Mouse (Mus musculus) Patski (cell line): ENCODE measurements around the gene Nkx2-3. TPM values are rescaled to one million over a fixed set of nuclear protein-coding genes. Genes with fewer than 3 reads are reported as not detected.

Experiments used
- ATAC-seq: fragments of 100-300 bp; one replicate; pipeline ENCODE4 v1.8.0; 2021
- CTCF ChIA-PET: fragments of 350-600 bp; sonication (Branson Sonifier 250); formaldehyde crosslinking; loops from one replicate; lab custom pipeline; 2022; ENCODE audit warnings: inconsistent platforms; lab: Charles Lee
- POLR2A ChIA-PET: fragments of 350-600 bp; sonication (Branson Sonifier 250); formaldehyde crosslinking; loops from one replicate; lab custom pipeline; 2022; ENCODE audit warnings: antibody characterized with exemption, inconsistent platforms; lab: Charles Lee
- DNase-seq: peaks from one replicate; pipeline ENCODE4 v3.0.0-alpha.2; 2011; ENCODE audit warnings: low read depth, low spot score
- H3K27me3 ChIP-seq: fragments of 371-371 bp; one replicate; pipeline ENCODE4 v1.5.1; 2021
- CTCF ChIP-seq: fragments of 100-300 bp; IDR thresholded peaks from one replicate; pipeline ENCODE4 v1.5.1; 2021
- in situ Hi-C: fragments of 300-500 bp; cut with MboI; formaldehyde crosslinking; loops from 3 replicates; pipeline ENCODE4 v1.11.1; 2018; ENCODE audit warnings: low pct_unique_long_range_greater_than_20kb, mixed read lengths
- polyA plus RNA-seq: library from polyadenylated mRNA; unstranded; gene quantifications from one replicate; pipeline ENCODE4 v1.2.3, GENCODE M21; 2021

The Nkx2-3 gene
- polyA plus RNA-seq, 1 experiment from 2014 or later, result 0.14 TPM

- no peak for DNase-seq
- ATAC-seq, result no peak
- no peak for TF ChIP-seq CTCF
- POLR2A ChIA-PET, result interaction anchor here (2.6 kb wide), 1 partner anchor 13 kb away, joined by 8 read pairs; no protein-coding TSS in a partner anchor
- in situ Hi-C loops, result loop anchor here (5.0 kb wide), 1 partner anchor 35 kb away; no protein-coding TSS in a partner anchor
- no peaks in the 10 kb centered on the region for H3K27me3 ChIP-seq
- CTCF ChIA-PET, result interaction anchor here (1.2 to 2.1 kb wide), 4 partner anchors 13 to 38 kb away, joined by 3 to 9 read pairs (median 4); no protein-coding TSS in a partner anchor
These were observed 50.2 kb downstream of the Nkx2-3 start for GRCm38 (mm10) chr19:43662176-43662967.

- no peak for TF ChIP-seq CTCF
- no peaks in the 10 kb centered on the region for H3K27me3 ChIP-seq
- no peak for DNase-seq
- ChIA-PET POLR2A (interaction anchor here (2.6 kb wide), 1 partner anchor 12 kb away, joined by 8 read pairs; no protein-coding TSS in a partner anchor), CTCF (interaction anchor here (1.3 to 2.1 kb wide), 4 partner anchors 12 to 32 kb away, joined by 3 to 9 read pairs (median 5); no protein-coding TSS in a partner anchor)
- in situ Hi-C loops, result loop anchor here (5.0 kb wide), 1 partner anchor 36 kb away; no protein-coding TSS in a partner anchor
- no peak for ATAC-seq
These were observed 51.3 kb downstream of the Nkx2-3 start for GRCm38 (mm10) chr19:43663471-43663870.

Other genes starting within 250 kb of the Nkx2-3 start
- gene Hpse2, start 224.0 kb upstream of the Nkx2-3 start, polyA plus RNA-seq, result not detected
- gene Cnnm1, start 171.9 kb upstream of the Nkx2-3 start, polyA plus RNA-seq, result not detected
- gene Got1, start 87.7 kb upstream of the Nkx2-3 start, polyA plus RNA-seq, result 311 TPM
- gene Slc25a28, start 62.6 kb downstream of the Nkx2-3 start, polyA plus RNA-seq, result 51.9 TPM
- gene Entpd7, start 77.3 kb downstream of the Nkx2-3 start, polyA plus RNA-seq, result 8.4 TPM
- gene Cutc, start 140.7 kb downstream of the Nkx2-3 start, polyA plus RNA-seq, result 7.1 TPM
- gene Cox15, start 140.7 kb downstream of the Nkx2-3 start, polyA plus RNA-seq, result 32.7 TPM
- gene Abcc2, start 169.9 kb downstream of the Nkx2-3 start, polyA plus RNA-seq, result not detected